Mouse (Mus musculus) stomach, postnatal 0 days (tissue): ENCODE data around the gene Clec4g.

ENCODE experiments used
- CTCF ChIP-seq: IDR thresholded peaks from 2 replicates; pipeline ENCODE4 v1.5.1; 2016; ENCODE audit warnings: antibody characterized with exemption, low read depth, mild to moderate bottlenecking, moderate library complexity
- EP300 ChIP-seq: optimal IDR thresholded peaks from 2 replicates; pipeline ENCODE3; 2016; ENCODE audit warnings: antibody characterized with exemption

- TF ChIP-seq EP300 (no peak), CTCF (no peak)
These were observed 590 bp upstream of the Clec4g start for GRCm38 (mm10) chr8:3721041-3721440.
